Mouse (Mus musculus) liver, adult 2 months (tissue): ENCODE measurements around the gene Col15a1.

Experiments
- CTCF ChIP-seq: fragments of 200-500 bp; IDR thresholded peaks from 2 replicates; pipeline ENCODE4 v1.5.1; 2011; ENCODE audit warnings: low read depth, low read length, control low read depth
- POLR2A ChIP-seq: fragments of 200-500 bp; IDR thresholded peaks from 2 replicates; pipeline ENCODE4 v1.6.1; 2011; ENCODE audit warnings: low read length, control low read depth; ENCODE audit not compliant: insufficient read depth; ENCODE audit errors: extremely low read depth

GRCm38 (mm10) chr4:47196173-47196572 lies 11.8 kb upstream of the Col15a1 start:
- TF ChIP-seq CTCF (no peak), POLR2A (no peak)
